8 mouse cellular contexts compared by ENCODE assay signal in the genomic region with DNA sequence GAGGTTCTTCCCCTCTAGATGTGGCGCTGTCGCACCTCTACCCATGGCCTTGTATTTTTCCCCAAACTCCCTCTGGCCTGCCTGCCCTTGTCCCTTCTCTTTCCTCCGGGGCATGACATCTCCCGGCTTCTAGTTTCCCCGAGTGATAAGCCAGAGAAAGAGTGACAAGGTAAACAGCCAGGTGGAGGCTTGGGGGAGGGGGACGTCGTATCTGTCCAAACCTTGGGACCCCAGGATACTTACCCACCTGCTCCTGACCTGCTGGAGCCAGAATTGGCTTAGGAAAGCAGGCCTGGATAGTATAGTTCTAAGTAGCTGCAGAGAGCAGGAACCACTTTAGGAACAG. TPM values are rescaled to one million over a fixed set of nuclear protein-coding genes. Genes with fewer than 3 reads are reported as not detected.
DNase-seq lines count a peak whose midpoint lies in the region; ATAC-seq and TF ChIP-seq lines count a peak whose summit lies in the region.

No protein-coding gene starts in this region.

- no peak for TF ChIP-seq CTCF in cerebellum, adult 2 months (IDR thresholded peaks at IDR 0.05; ENCODE audit: borderline replicate concordance, insufficient read depth, low read depth, low read length)

- no peak for TF ChIP-seq POLR2A in cerebellum, adult 2 months (IDR thresholded peaks at IDR 0.05; ENCODE audit: borderline replicate concordance, insufficient read depth, low read length)

- H3K9ac ChIP-seq in stomach, embryonic 15.5 days, result peak overlapping the region; percentile 66; the same call in 1 of the 2 replicates

- no peaks in the 10 kb centered on the region for H3K27me3 ChIP-seq in cerebellum, adult 2 months (ENCODE audit: control insufficient read depth, insufficient read depth, low read length)
- peaks cover 95% of the 10 kb centered on the region for H3K27me3 ChIP-seq in megakaryocyte, embryonic 14.5 days (replicated peaks)
- H3K27me3 ChIP-seq in limb, embryonic 10.5 days (ENCODE audit: low read depth, poor library complexity, severe bottlenecking), result peaks cover 8% of the 10 kb centered on the region
- no peaks in the 10 kb centered on the region for H3K27me3 ChIP-seq in stomach, embryonic 15.5 days (replicated peaks)

- DNase-seq in cerebellum, adult 2 months, result no peak
- no peak for DNase-seq in cerebellum, adult 8-10 months
- peak; percentile 34 for DNase-seq in limb, embryonic 10.5 days (ENCODE audit: low spot score)
- DNase-seq in embryo, embryonic 10 days (ENCODE audit: low spot score), result no peak
- DNase-seq in gastrocnemius, postnatal 10 days, result no peak

- no peaks in the 10 kb centered on the region for H3K9me3 ChIP-seq in megakaryocyte, embryonic 14.5 days
- no peaks in the 10 kb centered on the region for H3K9me3 ChIP-seq in limb, embryonic 10.5 days (replicated peaks)
- H3K9me3 ChIP-seq in stomach, embryonic 15.5 days, result no peaks in the 10 kb centered on the region

- no peaks in the 10 kb centered on the region for H3K36me3 ChIP-seq in megakaryocyte, embryonic 14.5 days (replicated peaks; ENCODE audit: low read length)
- H3K36me3 ChIP-seq in limb, embryonic 10.5 days, result no peaks in the 10 kb centered on the region
- H3K36me3 ChIP-seq in stomach, embryonic 15.5 days, result no peaks in the 10 kb centered on the region

- H3K4me3 ChIP-seq in cerebellum, adult 2 months (replicated peaks; ENCODE audit: insufficient read depth, low read depth, low read length), result peak overlapping the region; percentile 92
- peak overlapping the region; percentile 93 for H3K4me3 ChIP-seq in megakaryocyte, embryonic 14.5 days (replicated peaks)
- H3K4me3 ChIP-seq in limb, embryonic 10.5 days, result peak overlapping the region; percentile 97
- peak overlapping the region; percentile 85 for H3K4me3 ChIP-seq in stomach, embryonic 15.5 days (replicated peaks)

- H3K27ac ChIP-seq in cerebellum, adult 2 months (ENCODE audit: insufficient read depth, low read length), result peak overlapping the region; percentile 80
- peak overlapping the region; percentile 92 for H3K27ac ChIP-seq in limb, embryonic 10.5 days
- H3K27ac ChIP-seq in stomach, embryonic 15.5 days, result no peak overlapping the region

- ATAC-seq in megakaryocyte, adult 5-6 weeks (ENCODE audit: poor library complexity, severe bottlenecking), result no peak
- ATAC-seq in stomach, embryonic 15.5 days (ENCODE audit: insufficient read depth, low FRiP score, low read depth), result 0 out of 2 replicates have a peak, but pooled peaks have one; percentile 2

- H3K4me2 ChIP-seq in stomach, embryonic 15.5 days, result peak overlapping the region; percentile 85

- WGBS in cerebellum, adult 2 months, result under 1% methylated on average over 7 of the region's 7 CpGs
- WGBS in limb, embryonic 10.5 days, result 3% methylated on average over 7 of the region's 7 CpGs
- WGBS in stomach, embryonic 15.5 days, result 4% methylated on average over 7 of the region's 7 CpGs

- H3K4me1 ChIP-seq in cerebellum, adult 2 months (ENCODE audit: control insufficient read depth, insufficient read depth, low read length), result peaks cover 21% of the 10 kb centered on the region
- peaks cover 19% of the 10 kb centered on the region for H3K4me1 ChIP-seq in megakaryocyte, embryonic 14.5 days
- H3K4me1 ChIP-seq in limb, embryonic 10.5 days, result peaks cover 19% of the 10 kb centered on the region
- peaks cover 19% of the 10 kb centered on the region for H3K4me1 ChIP-seq in stomach, embryonic 15.5 days

RNA-seq across cellular contexts. Expression of a gene that starts 0.7 kb away (rescaled TPM):
- polyA plus RNA-seq in cerebellum, adult 2 months (2012; rRNA removed), result 276 and 288 TPM in 2 replicates
- 2.1 TPM in 1 of 2 replicates, not detected in the other for polyA plus RNA-seq in megakaryocyte, embryonic 14.5 days (2012; ENCODE audit: insufficient read depth, low replicate concordance)
- total RNA-seq in megakaryocyte, adult 5-6 weeks (2015), result 0.25 and 0.98 TPM in 2 replicates
- total RNA-seq in megakaryocyte, adult 5-6 weeks (2017), result 0.26 and 0.41 TPM in 2 replicates
- polyA plus RNA-seq in limb, embryonic 10.5 days (2016; fragmentation: Nextera tagmentation; extraction: Ambion mirVana), result 12.2 and 17.0 TPM in 2 replicates
- polyA plus RNA-seq in stomach, embryonic 15.5 days (2015; fragmentation: Nextera tagmentation; extraction: Ambion mirVana), result 19.7 and 21.3 TPM in 2 replicates
- total RNA-seq in gastrocnemius, postnatal 10 days (2021), result 10 to 100 TPM; 65.0 to 81.1 TPM

RNA-seq across cellular contexts. Expression of a gene that starts 52.7 kb away (rescaled TPM):
- 64.6 and 67.2 TPM in 2 replicates for polyA plus RNA-seq in cerebellum, adult 2 months (2012; rRNA removed)
- polyA plus RNA-seq in megakaryocyte, embryonic 14.5 days (2012; ENCODE audit: insufficient read depth, low replicate concordance), result 11.8 and 17.0 TPM in 2 replicates
- total RNA-seq in megakaryocyte, adult 5-6 weeks (2015), result 11.9 and 20.2 TPM in 2 replicates
- 14.0 and 16.9 TPM in 2 replicates for total RNA-seq in megakaryocyte, adult 5-6 weeks (2017)
- polyA plus RNA-seq in limb, embryonic 10.5 days (2016; fragmentation: Nextera tagmentation; extraction: Ambion mirVana), result 68.7 and 82.4 TPM in 2 replicates
- polyA plus RNA-seq in stomach, embryonic 15.5 days (2015; fragmentation: Nextera tagmentation; extraction: Ambion mirVana), result 86.3 and 94.0 TPM in 2 replicates
- 10 to 100 TPM; 40.4 to 46.9 TPM for total RNA-seq in gastrocnemius, postnatal 10 days (2021)

Comparison
In these comparisons a context has a peak if more than half of its experiments do, and no peak if none do; other contexts are left out.
1. RNA of a gene that starts 0.7 kb away (polyA plus RNA-seq): 276 to 288 TPM in cerebellum, adult 2 months; 19.7 to 21.3 TPM in stomach, embryonic 15.5 days, 12.2 to 17.0 TPM in limb, embryonic 10.5 days and 2.1 TPM in megakaryocyte, embryonic 14.5 days; every median in the first group is over 10 times any median in the second.
2. Peak in every context shown above with its lines, with median percentiles within 50 percentile points of each other: H3K4me3 ChIP-seq.